Mouse (Mus musculus) regulatory T cell (primary cell): Measurements from ENCODE around the gene Gimap8.

Experiments used
- in situ Hi-C: fragments of 300-600 bp; cut with MboI, MseI; formaldehyde crosslinking; loops from one replicate; pipeline ENCODE4 v1.15.1; 2025; ENCODE audit warnings: high pct_unique_total_duplicates

The Gimap8 gene

GRCm38 (mm10) chr6:48700251-48701075 is 53.4 kb downstream of the Gimap8 start:
- in situ Hi-C loops, result loop anchor here (25.0 kb wide), 1 partner anchor 938 kb away; no protein-coding TSS in a partner anchor

DNA sequence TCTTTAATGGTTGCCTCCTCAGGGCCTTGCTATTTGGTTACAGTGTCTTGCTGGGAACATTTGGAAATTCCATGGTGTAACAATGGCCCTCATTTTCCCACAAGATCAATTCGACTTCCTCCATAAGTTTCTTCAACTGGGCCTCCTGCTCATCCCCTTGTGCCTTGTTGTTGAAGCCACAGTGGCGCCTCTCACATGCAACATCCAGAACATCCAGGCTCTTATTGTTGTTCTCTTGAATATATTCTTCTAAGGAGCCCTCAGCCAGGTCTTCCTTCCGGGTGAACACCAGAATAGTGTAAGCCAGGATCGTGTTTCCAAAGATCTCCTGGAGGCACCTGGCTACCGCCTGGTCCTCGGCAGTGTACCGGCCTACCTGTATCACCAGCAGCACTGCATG is 55.1 kb downstream of the Gimap8 start:
- in situ Hi-C loops, result loop anchor here (25.0 kb wide), 1 partner anchor 940 kb away; no protein-coding TSS in a partner anchor

DNA sequence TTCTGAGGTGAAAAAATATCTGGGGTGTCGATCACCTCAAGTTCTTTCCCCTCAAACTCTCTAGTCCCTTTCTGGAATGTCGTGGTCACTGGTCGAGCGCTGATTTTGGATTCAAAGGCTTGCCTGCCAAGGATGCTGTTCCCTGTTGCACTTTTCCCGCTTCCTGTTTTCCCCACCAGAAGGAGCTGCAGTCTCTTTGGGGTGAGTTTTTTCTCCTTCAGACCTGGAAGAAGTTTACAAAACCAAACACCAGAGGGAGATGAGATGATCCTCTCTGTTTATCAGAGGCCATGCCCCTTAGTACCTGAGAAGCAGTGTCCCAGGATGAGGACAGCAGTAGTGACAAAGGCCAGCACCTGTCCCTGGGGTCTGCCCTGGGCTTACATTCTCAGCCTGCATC is 55.6 kb downstream of the Gimap8 start:
- in situ Hi-C loops, result loop anchor here (25.0 kb wide), 1 partner anchor 940 kb away; no protein-coding TSS in a partner anchor

DNA sequence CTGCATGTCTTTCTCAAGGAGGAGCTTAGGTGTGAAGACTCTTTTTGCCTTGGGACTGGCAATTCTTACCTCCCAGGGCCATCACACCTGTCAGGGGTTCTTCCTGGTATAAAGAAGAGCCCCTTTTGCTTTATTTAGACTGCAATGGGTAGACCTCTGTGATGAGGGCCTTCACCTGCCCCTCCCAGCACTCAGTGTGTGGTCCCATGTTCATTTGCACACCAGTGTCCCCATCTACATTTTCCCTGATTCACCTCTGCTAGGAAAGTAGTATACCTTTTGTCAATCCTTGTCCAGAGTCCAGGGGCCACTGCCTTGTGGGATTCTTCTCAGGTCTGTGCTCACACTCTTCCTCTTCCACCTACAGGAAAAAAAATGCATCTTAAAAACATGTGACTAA is 57.1 kb downstream of the Gimap8 start:
- in situ Hi-C loops, result loop anchor here (25.0 kb wide), 1 partner anchor 942 kb away; no protein-coding TSS in a partner anchor

DNA sequence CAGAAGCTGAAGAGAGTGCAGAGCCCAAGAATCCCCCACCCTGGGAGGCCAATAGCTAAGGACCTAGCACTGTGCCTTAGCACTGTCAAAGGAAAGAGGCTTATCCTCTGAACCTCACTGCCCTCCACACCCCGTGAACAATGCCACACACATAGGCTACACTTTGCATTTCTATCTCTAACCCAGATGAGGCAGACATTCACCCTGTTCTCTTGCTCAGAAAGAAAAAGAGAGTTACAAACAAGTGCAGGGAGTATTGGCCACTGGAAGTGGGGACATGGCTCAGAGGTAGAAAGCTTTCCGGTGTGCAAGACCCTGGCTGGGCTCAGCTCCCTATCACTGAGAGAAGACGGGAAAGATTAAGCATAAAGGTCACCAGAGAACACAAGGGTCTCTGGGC is 59.1 kb downstream of the Gimap8 start:
- in situ Hi-C loops, result loop anchor here (5.0 to 25.0 kb wide), 2 partner anchors 59 to 944 kb away; partner anchors contain the start of gene Gimap8
